Mouse (Mus musculus): ENCODE measurements around the gene Zfp260. TPM values are rescaled to one million over a fixed set of nuclear protein-coding genes. Genes with fewer than 3 reads are reported as not detected.

Zfp260 gene
- polyA plus RNA-seq, 1 experiment: not detected

GRCm38 (mm10) chr7:30121308-30122187 is 27.0 kb downstream of the Zfp260 start, which contains the start of gene Zfp382:
Gene Zfp382, plus strand, starts transcription at chr7:30121942.
- no peaks in the 10 kb centered on the region for H3K36me3 ChIP-seq (ENCODE audit: control insufficient read depth)
- peaks cover 22% of the 10 kb centered on the region for H3K4me1 ChIP-seq (ENCODE audit: control insufficient read depth)
- peaks cover 8% of the 10 kb centered on the region for H3K9me3 ChIP-seq (ENCODE audit: control insufficient read depth, low read length)
- H3K4me3 ChIP-seq (replicated peaks): peak within 1 kb of the TSS; percentile 84
- no peak for TF ChIP-seq GATA1 (IDR thresholded peaks at IDR 0.05; ENCODE audit: low read length)
- TF ChIP-seq TAL1 (IDR thresholded peaks at IDR 0.05; ENCODE audit: low read length): no peak
- H3K27me3 ChIP-seq (ENCODE audit: control insufficient read depth): no peaks in the 10 kb centered on the region

DNA sequence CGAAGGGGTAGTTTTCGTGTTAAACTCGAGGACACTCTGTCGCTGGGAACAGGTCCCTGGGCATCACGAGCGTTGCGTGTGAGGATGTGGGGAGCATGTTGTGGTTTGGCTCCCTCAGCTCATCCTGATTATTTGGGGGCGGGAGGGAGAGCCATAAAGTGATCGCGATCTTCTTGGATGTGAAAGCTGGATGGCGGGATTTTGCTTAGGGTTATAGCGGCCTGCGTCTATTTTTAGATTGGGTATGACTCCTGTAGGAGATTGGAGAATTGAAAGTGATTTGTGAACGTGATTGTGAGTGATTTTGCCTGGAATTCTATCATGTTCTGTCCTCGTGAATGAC is 27.6 kb downstream of the Zfp260 start:
- Histone ChIP-seq H3K4me3 (replicated peaks) (peak overlapping the region; percentile 84), H3K9me3 (ENCODE audit: control insufficient read depth, low read length) (peaks cover 8% of the 10 kb centered on the region), H3K4me1 (ENCODE audit: control insufficient read depth) (peaks cover 22% of the 10 kb centered on the region), H3K36me3 (ENCODE audit: control insufficient read depth) (no peaks in the 10 kb centered on the region), H3K27me3 (ENCODE audit: control insufficient read depth) (no peaks in the 10 kb centered on the region)
- no peak for TF ChIP-seq GATA1 (IDR thresholded peaks at IDR 0.05; ENCODE audit: low read length)
- TF ChIP-seq TAL1 (IDR thresholded peaks at IDR 0.05; ENCODE audit: low read length): no peak

DNA sequence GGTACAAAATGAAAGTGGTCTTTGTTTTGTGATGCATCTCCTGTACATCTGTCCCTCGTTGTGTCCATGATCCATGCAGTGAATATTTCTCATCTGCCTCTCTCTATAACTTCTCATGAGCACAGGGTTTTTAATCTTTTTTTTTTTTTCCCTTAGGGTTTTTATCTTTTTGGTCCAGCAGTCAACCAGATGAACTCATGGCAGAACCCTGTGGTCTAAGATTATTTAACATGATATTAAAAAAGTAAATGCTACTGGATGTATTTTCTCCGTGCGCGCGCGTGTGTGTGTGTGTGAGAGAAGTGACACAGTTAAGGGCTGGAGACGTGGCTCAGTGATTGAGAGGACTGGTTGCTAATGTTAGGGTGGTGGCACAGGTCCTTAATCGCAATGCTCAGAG is 35.3 kb downstream of the Zfp260 start:
- no peaks in the 10 kb centered on the region for H3K27me3 ChIP-seq (ENCODE audit: control insufficient read depth)
- TF ChIP-seq GATA1 (IDR thresholded peaks at IDR 0.05; ENCODE audit: low read length) (no peak), TAL1 (IDR thresholded peaks at IDR 0.05; ENCODE audit: low read length) (no peak)
- peaks cover 21% of the 10 kb centered on the region for H3K36me3 ChIP-seq (ENCODE audit: control insufficient read depth)
- H3K9me3 ChIP-seq (ENCODE audit: control insufficient read depth, low read length): peaks cover 7% of the 10 kb centered on the region
- peaks cover 2% of the 10 kb centered on the region for H3K4me1 ChIP-seq (ENCODE audit: control insufficient read depth)
- H3K4me3 ChIP-seq (replicated peaks): no peak overlapping the region

- no peaks in the 10 kb centered on the region for H3K27me3 ChIP-seq (ENCODE audit: control insufficient read depth)
- peaks cover 7% of the 10 kb centered on the region for H3K9me3 ChIP-seq (ENCODE audit: control insufficient read depth, low read length)
- peaks cover 21% of the 10 kb centered on the region for H3K36me3 ChIP-seq (ENCODE audit: control insufficient read depth)
- H3K4me1 ChIP-seq (ENCODE audit: control insufficient read depth): peaks cover 2% of the 10 kb centered on the region
- TF ChIP-seq TAL1 (IDR thresholded peaks at IDR 0.05; ENCODE audit: low read length): no peak
- no peak overlapping the region for H3K4me3 ChIP-seq (replicated peaks)
These were observed 37.8 kb downstream of the Zfp260 start for GRCm38 (mm10) chr7:30132396-30132795.

- Histone ChIP-seq H3K9me3 (ENCODE audit: control insufficient read depth, low read length) (peaks cover 7% of the 10 kb centered on the region), H3K27me3 (ENCODE audit: control insufficient read depth) (no peaks in the 10 kb centered on the region)
These were observed 42.2 kb downstream of the Zfp260 start for GRCm38 (mm10) chr7:30136826-30137225.

DNA sequence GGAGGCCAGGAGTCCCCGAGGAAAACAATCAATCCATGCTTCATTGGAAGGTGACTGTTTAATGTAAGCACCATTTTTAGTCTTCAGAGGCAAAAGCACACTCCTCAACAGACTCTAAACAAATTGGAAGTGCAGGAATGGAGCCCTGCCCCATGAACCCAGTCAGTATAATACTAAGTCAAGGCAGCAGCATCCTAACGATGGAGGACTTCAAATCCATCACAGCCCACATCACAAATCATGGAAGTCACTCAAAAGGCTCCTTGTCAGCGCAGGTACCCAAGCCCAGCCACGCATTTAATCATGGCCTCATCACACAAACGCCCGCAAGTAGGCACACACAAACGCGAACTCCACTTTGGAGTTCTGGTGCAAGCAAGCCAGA is 48.6 kb downstream of the Zfp260 start:
- Histone ChIP-seq H3K9me3 (ENCODE audit: control insufficient read depth, low read length) (peaks cover 4% of the 10 kb centered on the region), H3K27me3 (ENCODE audit: control insufficient read depth) (peaks cover 10% of the 10 kb centered on the region), H3K4me3 (replicated peaks) (peak overlapping the region; percentile 46), H3K36me3 (ENCODE audit: control insufficient read depth) (peaks cover 4% of the 10 kb centered on the region), H3K4me1 (ENCODE audit: control insufficient read depth) (peaks cover 2% of the 10 kb centered on the region)
- TF ChIP-seq TAL1 (IDR thresholded peaks at IDR 0.05; ENCODE audit: low read length) (no peak), GATA1 (IDR thresholded peaks at IDR 0.05; ENCODE audit: low read length) (no peak)

More at GRCm38 (mm10) chr7:30136826-30137225, 42.2 kb downstream of the Zfp260 start:
- Histone ChIP-seq H3K4me3 (replicated peaks) (no peak overlapping the region), H3K36me3 (ENCODE audit: control insufficient read depth) (peaks cover 19% of the 10 kb centered on the region), H3K4me1 (ENCODE audit: control insufficient read depth) (no peaks in the 10 kb centered on the region)
- TF ChIP-seq TAL1 (IDR thresholded peaks at IDR 0.05; ENCODE audit: low read length) (no peak), GATA1 (IDR thresholded peaks at IDR 0.05; ENCODE audit: low read length) (no peak)

DNA sequence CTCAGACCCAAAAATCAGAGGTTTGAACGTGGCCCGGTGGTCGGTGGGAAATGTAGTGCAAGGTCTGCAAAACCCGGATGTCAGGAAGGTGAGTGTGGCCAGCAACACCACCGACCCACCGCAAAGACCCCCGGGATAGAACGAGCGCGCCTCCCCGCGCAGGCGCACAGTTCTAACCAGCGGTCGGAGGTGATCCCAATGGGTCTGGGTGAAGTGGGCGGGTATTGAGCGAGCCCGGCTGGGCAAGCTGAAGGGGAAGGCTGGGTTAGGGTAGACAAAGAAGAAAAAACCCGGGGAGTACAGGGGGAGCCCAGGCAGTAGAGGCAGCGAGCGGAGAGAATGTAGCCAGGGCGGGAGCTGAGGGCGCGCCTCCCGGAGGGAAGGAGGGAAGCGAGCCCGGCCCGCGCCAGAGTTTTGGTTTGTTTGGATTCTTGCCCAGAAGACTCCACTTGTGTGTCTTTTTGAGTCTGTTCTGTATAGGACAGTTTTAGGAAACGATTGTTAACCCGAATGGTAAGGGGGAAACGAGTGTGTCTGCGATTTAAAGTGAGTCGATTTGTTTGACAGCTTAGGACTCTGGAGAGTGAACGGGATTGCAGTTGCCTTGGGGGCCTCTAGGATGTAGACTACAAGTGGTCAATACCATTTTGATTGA is 49.1 kb downstream of the Zfp260 start:
- peaks cover 10% of the 10 kb centered on the region for H3K27me3 ChIP-seq (ENCODE audit: control insufficient read depth)
- H3K36me3 ChIP-seq (ENCODE audit: control insufficient read depth): peaks cover 9% of the 10 kb centered on the region
- H3K4me3 ChIP-seq (replicated peaks): peak overlapping the region; percentile 46

DNA sequence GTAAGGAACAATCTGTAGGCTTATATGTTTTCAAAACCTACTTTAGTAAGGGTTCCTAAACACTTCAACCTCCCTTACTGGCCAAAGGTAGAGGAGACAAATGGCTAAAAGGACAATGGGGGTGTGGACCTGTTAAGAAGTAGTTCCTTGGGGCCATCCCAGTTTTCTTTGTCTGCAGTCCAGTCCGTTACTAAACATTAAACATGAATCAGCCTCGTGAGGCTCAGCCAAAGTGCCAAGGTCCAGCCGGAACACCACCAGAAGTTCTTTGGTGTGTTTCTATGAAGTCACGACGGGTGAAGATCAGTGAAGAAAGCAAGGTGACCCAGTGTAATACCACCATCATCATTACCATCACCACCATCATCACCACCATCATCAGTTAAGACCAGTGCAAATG is 52.4 kb downstream of the Zfp260 start:
- peaks cover 10% of the 10 kb centered on the region for H3K27me3 ChIP-seq (ENCODE audit: control insufficient read depth)
- peaks cover 26% of the 10 kb centered on the region for H3K36me3 ChIP-seq (ENCODE audit: control insufficient read depth)
- H3K9me3 ChIP-seq (ENCODE audit: control insufficient read depth, low read length): peaks cover 30% of the 10 kb centered on the region
- TF ChIP-seq TAL1 (IDR thresholded peaks at IDR 0.05; ENCODE audit: low read length) (no peak), GATA1 (IDR thresholded peaks at IDR 0.05; ENCODE audit: low read length) (no peak)
- H3K4me1 ChIP-seq (ENCODE audit: control insufficient read depth): peaks cover 2% of the 10 kb centered on the region
- H3K4me3 ChIP-seq (replicated peaks): no peak overlapping the region

More for the DNA sequence above, 49.1 kb downstream of the Zfp260 start:
- no peak for TF ChIP-seq GATA1 (IDR thresholded peaks at IDR 0.05; ENCODE audit: low read length)
- TF ChIP-seq TAL1 (IDR thresholded peaks at IDR 0.05; ENCODE audit: low read length): no peak
- Histone ChIP-seq H3K4me1 (ENCODE audit: control insufficient read depth) (peaks cover 2% of the 10 kb centered on the region), H3K9me3 (ENCODE audit: control insufficient read depth, low read length) (peaks cover 6% of the 10 kb centered on the region)

- TF ChIP-seq TAL1 (IDR thresholded peaks at IDR 0.05; ENCODE audit: low read length): no peak
- no peak for TF ChIP-seq GATA1 (IDR thresholded peaks at IDR 0.05; ENCODE audit: low read length)
- Histone ChIP-seq H3K4me1 (ENCODE audit: control insufficient read depth) (no peaks in the 10 kb centered on the region), H3K36me3 (ENCODE audit: control insufficient read depth) (peaks cover 66% of the 10 kb centered on the region), H3K9me3 (ENCODE audit: control insufficient read depth, low read length) (peaks cover 81% of the 10 kb centered on the region), H3K4me3 (replicated peaks) (no peak overlapping the region), H3K27me3 (ENCODE audit: control insufficient read depth) (no peaks in the 10 kb centered on the region; the same call in 1 of the 2 replicates)
These were observed 59.5 kb downstream of the Zfp260 start for GRCm38 (mm10) chr7:30154040-30154439.
